Mouse (Mus musculus) kidney, adult 2 months (tissue): ENCODE measurements around the gene Arhgdia.

Source experiments
- CTCF ChIP-seq: fragments of 200-500 bp; conservative IDR thresholded peaks from 2 replicates; pipeline ENCODE4 v1.5.1; 2011; ENCODE audit warnings: low read depth, mild to moderate bottlenecking, control low read depth, low read length, moderate library complexity, mixed read lengths; ENCODE audit not compliant: insufficient read depth, insufficient read length
- POLR2A ChIP-seq: fragments of 200-500 bp; IDR thresholded peaks from one replicate; pipeline ENCODE4 v1.6.1; 2011; ENCODE audit warnings: low read depth, low read length, control low read depth

DNA sequence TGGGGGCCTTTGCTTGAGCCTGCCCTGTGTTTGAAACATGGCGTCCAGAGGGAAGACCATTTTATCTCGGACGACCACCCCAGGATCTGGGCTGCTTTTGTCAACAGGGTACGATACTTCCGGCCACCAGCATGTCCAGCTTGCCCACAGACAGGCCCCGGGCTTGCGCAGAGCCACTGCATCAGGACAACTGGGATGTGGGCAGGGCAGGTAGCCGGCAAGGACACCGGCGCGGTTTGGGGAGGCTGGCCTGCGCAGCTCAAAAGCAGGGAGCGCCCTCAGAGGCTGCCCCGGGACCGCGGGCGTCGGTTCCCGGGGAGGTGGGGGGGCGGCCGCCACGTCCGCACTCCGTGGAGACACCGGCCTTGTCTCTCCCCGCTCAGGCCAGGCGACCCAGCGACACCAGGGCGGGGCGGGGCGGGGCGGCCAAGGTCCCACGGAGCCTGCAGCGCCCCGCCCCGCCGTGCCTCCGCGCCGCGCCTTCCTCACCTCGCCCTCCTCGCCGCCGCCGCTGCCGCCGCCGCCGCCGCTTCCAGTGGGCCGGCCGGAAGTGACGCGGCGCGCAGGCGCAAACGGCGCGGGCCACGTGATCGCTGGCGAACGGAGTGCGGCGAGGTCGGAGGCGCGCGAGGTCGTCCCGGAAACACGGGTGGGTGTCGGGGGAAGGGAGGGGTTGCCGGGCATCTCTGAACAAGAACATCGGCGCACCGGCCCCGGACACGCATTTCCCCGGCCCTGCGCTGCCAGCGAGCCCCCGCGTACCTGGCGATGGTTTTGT is 32.1 kb downstream of the Arhgdia start, which contains the start of gene Mcrip1:
- peak; percentile 64 for TF ChIP-seq POLR2A
- TF ChIP-seq CTCF = no peak
